Mouse (Mus musculus) C2C12 (cell line): Measurements from ENCODE around the gene Smc6. TPM values are rescaled to one million over a fixed set of nuclear protein-coding genes. Genes with fewer than 3 reads are reported as not detected.

ENCODE experiments used
- H3K27me3 ChIP-seq: one replicate; pipeline ENCODE4 v1.6.1; 2011; ENCODE audit not compliant: control insufficient read depth, insufficient read depth, insufficient read length
- H3K36me3 ChIP-seq: one replicate; pipeline ENCODE4 v1.6.1; 2011; ENCODE audit not compliant: control insufficient read depth, insufficient read depth
- H3K4me3 ChIP-seq: one replicate; pipeline ENCODE4 v1.5.1; 2011; ENCODE audit warnings: mild to moderate bottlenecking, control low read depth; ENCODE audit not compliant: poor library complexity, insufficient read depth, severe bottlenecking
- H3K79me2 ChIP-seq: one replicate; pipeline ENCODE4 v1.6.1; 2011; ENCODE audit not compliant: control insufficient read depth, insufficient read depth
- H3K79me3 ChIP-seq: one replicate; pipeline ENCODE4 v1.6.1; 2011; ENCODE audit warnings: low read depth, control low read depth
- H3ac ChIP-seq: one replicate; pipeline ENCODE3; 2011; ENCODE audit warnings: low read depth; ENCODE audit not compliant: control insufficient read depth, insufficient read length
- CEBPB ChIP-seq: IDR thresholded peaks from one replicate; pipeline ENCODE4 v1.6.1; 2011; ENCODE audit warnings: low read depth, mild to moderate bottlenecking, control low read depth, moderate library complexity
- CTCF ChIP-seq: IDR thresholded peaks from one replicate; pipeline ENCODE4 v1.5.1; 2011; ENCODE audit not compliant: control insufficient read depth, insufficient read depth, insufficient read length
- FOSL1 ChIP-seq: IDR thresholded peaks from one replicate; pipeline ENCODE4 v1.8.0; 2011; ENCODE audit warnings: mild to moderate bottlenecking, low read length; ENCODE audit not compliant: poor library complexity, insufficient read depth, severe bottlenecking
- MAX ChIP-seq: IDR thresholded peaks from one replicate; pipeline ENCODE4 v1.6.1; 2011; ENCODE audit warnings: mild to moderate bottlenecking, control low read depth
- MYOD1 ChIP-seq: IDR thresholded peaks from one replicate; pipeline ENCODE4 v1.6.1; 2011; ENCODE audit warnings: low read depth; ENCODE audit not compliant: control insufficient read depth, insufficient read length
- MYOG ChIP-seq: IDR thresholded peaks from one replicate; pipeline ENCODE4 v1.6.1; 2011; ENCODE audit not compliant: control insufficient read depth, insufficient read length; ENCODE audit errors: extremely low read depth
- USF1 ChIP-seq: IDR thresholded peaks from one replicate; pipeline ENCODE4 v1.6.1; 2011; ENCODE audit warnings: low read depth, mild to moderate bottlenecking, control low read depth, moderate library complexity
- polyA plus RNA-seq: library from polyadenylated mRNA; unstranded; fragments of >200 nt; fragmentation: generic; extraction: Trizol; gene quantifications from one replicate; pipeline ENCODE4 v1.2.1, GENCODE M21; 2012; ENCODE audit warnings: missing spikeins

Smc6 gene
- polyA plus RNA-seq, 1 experiment, result 15.2 TPM

DNA sequence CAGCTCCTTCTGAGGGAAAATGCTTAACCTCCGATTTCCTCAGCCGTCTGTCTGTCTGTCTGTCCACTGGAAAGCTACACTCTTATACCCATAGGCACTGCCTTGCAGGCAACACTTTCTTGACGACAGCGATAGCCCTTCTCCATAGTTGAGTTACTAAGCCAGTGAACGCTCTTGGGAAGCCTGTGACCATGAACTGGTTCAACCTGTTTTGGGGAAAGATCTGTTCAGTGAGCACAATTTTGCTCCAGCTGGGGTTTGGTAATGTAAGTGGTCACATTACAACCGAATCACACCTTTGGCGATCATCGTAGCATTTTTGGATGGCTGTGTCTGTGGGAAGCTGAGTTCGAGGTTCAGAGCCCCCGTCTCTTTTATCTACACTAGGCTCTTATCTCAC is 42.6 kb upstream of the Smc6 start:
- Histone ChIP-seq H3K79me3 (no peaks in the 10 kb centered on the region), H3K36me3 (no peaks in the 10 kb centered on the region), H3K79me2 (no peaks in the 10 kb centered on the region), H3K27me3 (no peaks in the 10 kb centered on the region), H3K4me3 (no peak overlapping the region), H3ac (no peak overlapping the region)
- TF ChIP-seq CTCF, result no peak
- TF ChIP-seq MYOD1, result no peak
- TF ChIP-seq MAX, result no peak
- TF ChIP-seq FOSL1, result no peak
- TF ChIP-seq MYOG, result no peak
- TF ChIP-seq CEBPB, result no peak
- TF ChIP-seq USF1, result no peak

DNA sequence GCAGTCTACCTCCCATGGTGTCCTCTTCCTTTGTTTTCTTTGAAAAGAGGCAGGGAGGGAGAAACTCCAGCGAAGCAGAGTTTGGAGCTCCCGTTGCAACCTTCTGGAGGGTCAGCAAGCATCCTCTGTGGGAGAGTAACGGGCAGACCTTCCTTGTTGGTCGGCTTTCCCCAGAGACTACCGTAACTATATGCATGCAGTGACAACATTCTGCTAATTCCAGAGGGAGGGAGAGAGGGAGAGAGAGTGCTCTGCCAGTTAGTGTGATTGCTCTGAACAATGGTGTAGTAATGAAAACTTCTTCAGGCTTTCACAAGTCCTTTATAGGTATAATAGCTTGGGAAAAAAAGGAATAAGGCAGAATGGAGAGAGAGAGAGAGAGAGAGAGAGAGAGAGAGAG is 41.0 kb upstream of the Smc6 start:
- H3K79me3 ChIP-seq, result no peaks in the 10 kb centered on the region
- H3K4me3 ChIP-seq, result no peak overlapping the region
- no peaks in the 10 kb centered on the region for H3K27me3 ChIP-seq
- TF ChIP-seq USF1 (no peak), CEBPB (no peak), CTCF (no peak), MYOG (no peak), FOSL1 (no peak), MYOD1 (no peak), MAX (no peak)
- H3K79me2 ChIP-seq, result no peaks in the 10 kb centered on the region
- no peaks in the 10 kb centered on the region for H3K36me3 ChIP-seq
- no peak overlapping the region for H3ac ChIP-seq

DNA sequence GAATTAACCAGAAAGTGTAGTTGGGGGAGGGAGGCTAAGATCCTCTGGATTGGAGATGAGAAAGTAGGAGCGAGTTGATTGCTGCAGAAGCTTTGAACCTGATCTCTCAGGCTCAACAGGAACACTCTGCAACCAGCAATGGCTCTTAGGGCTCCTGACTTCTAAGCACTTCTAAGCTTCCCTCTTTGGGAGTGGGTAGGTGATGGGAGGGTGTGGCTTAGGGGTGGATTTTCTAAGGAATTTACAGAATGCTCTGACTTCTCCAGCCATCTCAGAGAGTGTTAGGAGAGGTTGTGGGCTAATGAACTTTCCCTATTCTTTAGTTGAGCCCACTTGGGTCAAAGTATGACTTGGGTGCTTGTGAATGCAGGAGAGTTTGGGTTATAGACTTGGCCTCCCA is 39.6 kb upstream of the Smc6 start:
- Histone ChIP-seq H3K79me3 (no peaks in the 10 kb centered on the region), H3K79me2 (no peaks in the 10 kb centered on the region), H3K36me3 (no peaks in the 10 kb centered on the region), H3ac (no peak overlapping the region), H3K4me3 (no peak overlapping the region), H3K27me3 (no peaks in the 10 kb centered on the region)
- TF ChIP-seq CTCF (no peak), MAX (no peak), CEBPB (no peak), FOSL1 (no peak), MYOG (no peak), MYOD1 (no peak), USF1 (no peak)

DNA sequence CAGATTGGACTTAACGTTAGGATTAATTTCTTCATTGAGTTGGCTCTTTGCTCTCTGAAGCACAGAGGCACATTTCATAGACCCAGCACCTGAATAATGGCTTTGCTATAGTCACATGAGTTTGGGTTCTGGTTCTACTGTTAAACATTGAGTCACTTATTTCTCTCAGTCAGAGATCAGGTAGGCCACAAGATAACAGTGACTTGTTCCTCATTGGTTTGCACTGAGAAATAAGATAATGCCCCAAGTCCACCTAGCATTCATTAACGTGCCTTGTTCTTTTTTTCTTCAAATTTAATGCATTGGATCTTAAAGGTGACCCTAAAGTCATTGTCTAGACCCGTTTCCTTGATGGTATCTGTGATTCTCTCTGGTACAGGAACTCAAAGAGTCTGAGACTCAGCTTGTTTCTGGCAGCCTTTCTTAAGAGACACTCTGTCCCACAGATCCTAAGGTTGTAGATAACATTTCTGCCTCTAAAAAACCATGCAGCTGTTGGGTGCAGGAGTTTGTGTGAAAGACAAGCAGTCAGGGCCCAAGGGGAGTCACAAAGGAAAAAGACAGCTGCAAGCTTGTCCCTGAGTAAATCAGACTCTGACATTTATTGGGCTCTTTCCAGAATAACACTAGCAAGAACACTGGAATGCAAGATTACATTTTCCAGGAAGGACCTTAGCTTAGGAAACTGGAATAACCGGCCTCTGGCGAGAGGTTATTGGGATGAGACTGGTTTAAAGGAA is 39.0 kb upstream of the Smc6 start:
- H3K36me3 ChIP-seq, result no peaks in the 10 kb centered on the region
- H3K27me3 ChIP-seq, result no peaks in the 10 kb centered on the region
- no peak overlapping the region for H3K4me3 ChIP-seq
- TF ChIP-seq MYOD1, result no peak
- no peak for TF ChIP-seq FOSL1
- TF ChIP-seq CTCF, result no peak
- no peak for TF ChIP-seq USF1
- no peak for TF ChIP-seq MAX
- TF ChIP-seq CEBPB, result no peak
- no peak for TF ChIP-seq MYOG
- H3K79me2 ChIP-seq, result no peaks in the 10 kb centered on the region
- H3K79me3 ChIP-seq, result no peaks in the 10 kb centered on the region
- no peak overlapping the region for H3ac ChIP-seq

DNA sequence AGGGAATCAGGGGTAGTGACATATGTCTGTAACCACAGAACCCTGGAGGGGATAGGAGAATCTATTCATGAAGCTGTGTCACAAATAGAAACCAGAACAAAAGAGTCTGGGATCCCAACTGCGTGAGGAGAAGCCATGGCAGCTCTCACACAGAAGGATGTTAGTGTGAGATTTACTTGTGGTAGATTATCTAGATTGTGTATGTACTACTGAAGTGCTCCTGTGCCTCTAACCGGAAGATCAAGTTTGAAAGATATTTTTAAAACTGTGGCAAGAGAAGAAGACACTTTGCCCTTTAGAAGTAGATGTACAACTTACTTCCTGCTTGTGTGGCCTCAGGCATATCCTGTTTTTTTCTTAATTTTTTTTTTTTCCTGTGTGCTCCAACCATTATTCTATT is 35.4 kb upstream of the Smc6 start:
- Histone ChIP-seq H3ac (no peak overlapping the region), H3K27me3 (no peaks in the 10 kb centered on the region), H3K79me2 (no peaks in the 10 kb centered on the region), H3K4me3 (no peak overlapping the region), H3K79me3 (no peaks in the 10 kb centered on the region), H3K36me3 (no peaks in the 10 kb centered on the region)
- TF ChIP-seq USF1 (no peak), MYOD1 (no peak), CEBPB (no peak), FOSL1 (no peak), MAX (no peak), CTCF (no peak), MYOG (no peak)

DNA sequence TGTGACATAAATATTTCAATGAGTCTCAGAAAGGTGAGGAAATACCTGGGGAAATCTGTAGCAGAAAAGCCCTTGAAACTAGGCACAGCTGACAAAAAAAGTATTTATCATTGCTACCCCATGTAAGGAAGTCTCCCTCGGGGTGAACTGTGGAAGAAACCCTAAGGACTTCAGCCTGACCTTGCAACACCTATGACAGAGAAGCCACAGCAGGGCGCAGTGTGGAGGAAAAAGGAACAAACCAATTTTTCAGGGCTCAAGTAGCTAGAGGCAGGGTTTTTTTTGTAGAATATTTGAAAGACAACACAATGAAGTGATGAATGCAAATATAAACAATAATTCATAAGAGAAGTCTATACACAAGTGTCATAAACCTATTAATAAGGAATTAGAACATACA is 29.7 kb upstream of the Smc6 start:
- no peaks in the 10 kb centered on the region for H3K27me3 ChIP-seq
- no peak overlapping the region for H3ac ChIP-seq
- TF ChIP-seq MYOG (no peak), FOSL1 (no peak), CEBPB (no peak), CTCF (no peak), MAX (no peak), USF1 (no peak), MYOD1 (no peak)
- H3K36me3 ChIP-seq, result peaks cover 7% of the 10 kb centered on the region
- no peak overlapping the region for H3K4me3 ChIP-seq
- H3K79me2 ChIP-seq, result no peaks in the 10 kb centered on the region
- H3K79me3 ChIP-seq, result no peaks in the 10 kb centered on the region
